Mouse (Mus musculus) cortical plate, adult 2 months (tissue): ENCODE measurements around the gene Pcp4l1.

Experiments used
- CTCF ChIP-seq: fragments of 200-500 bp; IDR thresholded peaks from 2 replicates; pipeline ENCODE4 v1.5.1; 2011; ENCODE audit warnings: mild to moderate bottlenecking, control low read depth, low read length; ENCODE audit not compliant: insufficient read depth; ENCODE audit errors: extremely low read depth
- POLR2A ChIP-seq: fragments of 200-500 bp; IDR thresholded peaks from 2 replicates; pipeline ENCODE4 v1.6.1; 2011; ENCODE audit warnings: mild to moderate bottlenecking, low read length, control low read depth; ENCODE audit not compliant: insufficient read depth; ENCODE audit errors: extremely low read depth

GRCm38 (mm10) chr1:171200769-171201168 is 4.7 kb upstream of the Pcp4l1 start:
- TF ChIP-seq POLR2A (no peak), CTCF (no peak)
